In the genomic region with DNA sequence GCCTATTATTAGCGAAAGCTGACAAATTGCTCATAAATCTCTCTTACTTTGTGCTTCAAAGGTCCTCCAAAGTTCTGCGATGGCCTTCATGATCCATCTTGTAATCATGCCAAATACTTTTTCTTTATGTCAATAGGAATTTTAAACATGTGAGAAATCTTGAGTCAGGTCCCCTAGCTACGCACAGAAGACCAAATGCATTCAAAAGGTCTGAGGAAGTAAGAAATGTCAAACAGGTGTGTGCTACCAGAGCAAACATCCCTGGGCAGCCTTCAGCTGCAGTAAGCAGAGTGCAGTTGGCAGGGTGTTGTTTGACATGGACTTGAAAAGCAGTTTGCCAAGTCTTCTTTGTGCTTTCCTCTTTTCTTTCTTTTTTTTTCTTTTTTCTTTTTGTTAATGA, we compare ENCODE assay signal across 15 mouse cellular contexts.
"Had no signal": no experiment of that assay in that cellular context is flagged by ENCODE, and none has a peak within 500 bp of the region (broad histone marks: within the 10 kb centered on the region; RNA-seq: fewer than 3 reads in every experiment).

No protein-coding gene starts in this region.

- H3K4me3 ChIP-seq: liver, embryonic 13.5 days; liver, embryonic 15.5 days; lung, embryonic 15.5 days; megakaryocyte, embryonic 14.5 days; midbrain, embryonic 13.5 days; midbrain, embryonic 15.5 days; neural tube, embryonic 12.5 days had no signal

- H3K27ac ChIP-seq: liver, embryonic 13.5 days; liver, embryonic 15.5 days; lung, embryonic 15.5 days; macrophage; midbrain, embryonic 13.5 days; midbrain, embryonic 15.5 days; neural tube, embryonic 12.5 days had no signal

- DNase-seq: liver, embryonic 13.5 days; liver, postnatal 0 days; right cerebral cortex, postnatal 14 days; thymus, adult 18-20 months; thymus, postnatal 14 days; thymus, postnatal 36 days had no signal

- H3K36me3 ChIP-seq: liver, embryonic 13.5 days; liver, embryonic 15.5 days; lung, embryonic 15.5 days; midbrain, embryonic 13.5 days; midbrain, embryonic 15.5 days; neural tube, embryonic 12.5 days had no signal

- H3K9me3 ChIP-seq: liver, embryonic 13.5 days; liver, embryonic 15.5 days; lung, embryonic 15.5 days; megakaryocyte, embryonic 14.5 days; midbrain, embryonic 13.5 days; midbrain, embryonic 15.5 days; neural tube, embryonic 12.5 days had no signal

- H3K9ac ChIP-seq: liver, embryonic 13.5 days; liver, embryonic 15.5 days; liver, postnatal 0 days; lung, embryonic 15.5 days; midbrain, embryonic 13.5 days; midbrain, embryonic 15.5 days; neural tube, embryonic 12.5 days had no signal

- ATAC-seq: liver, postnatal 0 days; midbrain, embryonic 13.5 days; midbrain, embryonic 15.5 days had no signal

- H3K27me3 ChIP-seq: liver, embryonic 13.5 days; liver, embryonic 15.5 days; lung, embryonic 15.5 days; megakaryocyte, embryonic 14.5 days; midbrain, embryonic 13.5 days; midbrain, embryonic 15.5 days; neural tube, embryonic 12.5 days had no signal

- H3K4me1 ChIP-seq: liver, embryonic 13.5 days; liver, embryonic 15.5 days; lung, embryonic 15.5 days; midbrain, embryonic 13.5 days; midbrain, embryonic 15.5 days; neural tube, embryonic 12.5 days had no signal

- H3K4me2 ChIP-seq: liver, embryonic 11.5 days; liver, embryonic 13.5 days; liver, embryonic 15.5 days; lung, embryonic 15.5 days; midbrain, embryonic 11.5 days; midbrain, embryonic 13.5 days; midbrain, embryonic 15.5 days; neural tube, embryonic 12.5 days had no signal
